Mouse (Mus musculus) liver, embryonic 16.5 days (tissue): Measurements from ENCODE around the gene Kcnn3. TPM values are rescaled to one million over a fixed set of nuclear protein-coding genes. Genes with fewer than 3 reads are reported as not detected.
A peak's percentile ranks its signal among the peaks of the same experiment; 100 is the strongest.

Source experiments
- ATAC-seq: fragments of 200-750 bp; cut with Nextera tagmentation; 2 replicates; pipeline ENCODE4 v1.8.0; 2017; ENCODE audit warnings: low read depth, mild to moderate bottlenecking, moderate number of reproducible peaks, moderate library complexity
- H3K27ac ChIP-seq: fragments of 300-500 bp; sonication (generic); 2 replicates; pipeline ENCODE4 v1.5.1; 2014; ENCODE audit warnings: mild to moderate bottlenecking, low read length
- H3K27me3 ChIP-seq: fragments of 300-500 bp; sonication (generic); 2 replicates; pipeline ENCODE4 v1.6.1; 2014; ENCODE audit warnings: low read depth, low read length, mixed read lengths; ENCODE audit not compliant: control insufficient read depth, insufficient read depth
- H3K36me3 ChIP-seq: fragments of 300-500 bp; sonication (generic); 2 replicates; pipeline ENCODE4 v1.6.1; 2014; ENCODE audit warnings: mild to moderate bottlenecking; ENCODE audit not compliant: control insufficient read depth, insufficient read depth
- H3K4me1 ChIP-seq: fragments of 300-500 bp; sonication (generic); 2 replicates; pipeline ENCODE4 v1.6.1; 2014; ENCODE audit warnings: low read depth, low read length, mixed read lengths; ENCODE audit not compliant: control insufficient read depth
- H3K4me2 ChIP-seq: fragments of 300-500 bp; sonication (generic); 2 replicates; pipeline ENCODE4 v1.6.1; 2014; ENCODE audit warnings: low read depth, low read length, mixed read lengths
- H3K4me3 ChIP-seq: fragments of 300-500 bp; sonication (generic); 2 replicates; pipeline ENCODE4 v1.5.1; 2014; ENCODE audit warnings: low read depth, mild to moderate bottlenecking, low read length
- H3K9ac ChIP-seq: fragments of 300-500 bp; sonication (generic); 2 replicates; pipeline ENCODE4 v1.6.1; 2014; ENCODE audit warnings: low read depth, low read length
- H3K9me3 ChIP-seq: fragments of 300-500 bp; sonication (generic); replicated peaks from 2 replicates; pipeline ENCODE4 v1.6.1; 2016; ENCODE audit warnings: low read length; ENCODE audit not compliant: control insufficient read depth
- WGBS: fragments of 180-500 bp; shearing (Covaris S2); extraction: QIAGEN DNeasy Blood & Tissue Kit; methylation state at CpG from one replicate; pipeline ENCODE4 v1.1.7; 2014; ENCODE audit not compliant: insufficient replicate concordance; 5-methylcytosine and 5-hydroxymethylcytosine counted together
- polyA plus RNA-seq: library from polyadenylated mRNA; unstranded; fragments of >200 nt; fragmentation: Nextera tagmentation; extraction: Ambion mirVana; gene quantifications from 2 replicates; pipeline ENCODE4 v1.2.1, GENCODE M21; 2015

The Kcnn3 gene
- polyA plus RNA-seq, 1 experiment from 2014 or later: 0.05 TPM

GRCm38 (mm10) chr3:89584254-89584653, 64.3 kb downstream of the Kcnn3 start:
- H3K4me1 ChIP-seq: no peaks in the 10 kb centered on the region
- no peaks in the 10 kb centered on the region for H3K9me3 ChIP-seq
- no peak overlapping the region for H3K9ac ChIP-seq
- no peak overlapping the region for H3K4me3 ChIP-seq
- 49% methylated on average over 4 of the region's 4 CpGs for WGBS
- H3K4me2 ChIP-seq: no peak overlapping the region
- H3K27ac ChIP-seq: no peak overlapping the region
- H3K36me3 ChIP-seq: no peaks in the 10 kb centered on the region
- H3K27me3 ChIP-seq: no peaks in the 10 kb centered on the region
- no peak for ATAC-seq

- Histone ChIP-seq H3K27me3 (no peaks in the 10 kb centered on the region), H3K9me3 (no peaks in the 10 kb centered on the region), H3K4me1 (no peaks in the 10 kb centered on the region), H3K9ac (no peak overlapping the region), H3K4me3 (no peak overlapping the region), H3K36me3 (no peaks in the 10 kb centered on the region), H3K27ac (no peak overlapping the region), H3K4me2 (no peak overlapping the region)
- ATAC-seq: no peak
- WGBS: 67% methylated on average over 11 of the region's 11 CpGs
Observed at GRCm38 (mm10) chr3:89588436-89588835, 68.5 kb downstream of the Kcnn3 start.

GRCm38 (mm10) chr3:89589321-89589720, 69.4 kb downstream of the Kcnn3 start:
- Histone ChIP-seq H3K27ac (no peak overlapping the region), H3K36me3 (no peaks in the 10 kb centered on the region)
- 24% methylated on average over 3 of the region's 3 CpGs for WGBS

GRCm38 (mm10) chr3:89590386-89590785, 70.4 kb downstream of the Kcnn3 start:
- Histone ChIP-seq H3K9ac (no peak overlapping the region), H3K4me2 (no peak overlapping the region), H3K4me3 (no peak overlapping the region), H3K27ac (no peak overlapping the region), H3K27me3 (no peaks in the 10 kb centered on the region), H3K36me3 (no peaks in the 10 kb centered on the region), H3K4me1 (no peaks in the 10 kb centered on the region), H3K9me3 (no peaks in the 10 kb centered on the region)
- 77% methylated on average over 4 of the region's 4 CpGs for WGBS
- no peak for ATAC-seq

More at GRCm38 (mm10) chr3:89589321-89589720, 69.4 kb downstream of the Kcnn3 start:
- Histone ChIP-seq H3K9me3 (no peaks in the 10 kb centered on the region), H3K9ac (no peak overlapping the region), H3K27me3 (no peaks in the 10 kb centered on the region), H3K4me2 (no peak overlapping the region), H3K4me1 (no peaks in the 10 kb centered on the region), H3K4me3 (no peak overlapping the region)
- ATAC-seq: 0 out of 2 replicates have a peak, but pooled peaks have one; percentile 13

GRCm38 (mm10) chr3:89591461-89591860, 71.5 kb downstream of the Kcnn3 start:
- ATAC-seq: no peak
- Histone ChIP-seq H3K4me3 (no peak overlapping the region), H3K9me3 (no peaks in the 10 kb centered on the region), H3K4me2 (no peak overlapping the region), H3K27ac (no peak overlapping the region), H3K4me1 (no peaks in the 10 kb centered on the region), H3K9ac (no peak overlapping the region), H3K27me3 (no peaks in the 10 kb centered on the region), H3K36me3 (no peaks in the 10 kb centered on the region)
- 57% methylated on average over 3 of the region's 3 CpGs for WGBS

- no peaks in the 10 kb centered on the region for H3K27me3 ChIP-seq
- no peak overlapping the region for H3K27ac ChIP-seq
- H3K36me3 ChIP-seq: no peaks in the 10 kb centered on the region
- H3K4me2 ChIP-seq: no peak overlapping the region
- H3K9ac ChIP-seq: no peak overlapping the region
- 31% methylated on average over 11 of the region's 11 CpGs for whole genome bisulfite sequencing
- no peak for ATAC-seq
- H3K4me1 ChIP-seq: no peaks in the 10 kb centered on the region
- H3K9me3 ChIP-seq: no peaks in the 10 kb centered on the region
- no peak overlapping the region for H3K4me3 ChIP-seq
Observed at GRCm38 (mm10) chr3:89592809-89593208, 72.8 kb downstream of the Kcnn3 start.

GRCm38 (mm10) chr3:89593524-89593923, 73.6 kb downstream of the Kcnn3 start:
- Histone ChIP-seq H3K9ac (no peak overlapping the region), H3K9me3 (no peaks in the 10 kb centered on the region), H3K4me2 (no peak overlapping the region), H3K4me1 (no peaks in the 10 kb centered on the region), H3K27ac (no peak overlapping the region), H3K36me3 (no peaks in the 10 kb centered on the region), H3K4me3 (no peak overlapping the region), H3K27me3 (no peaks in the 10 kb centered on the region)
- WGBS: 60% methylated on average over 10 of the region's 10 CpGs
- no peak for ATAC-seq

- no peak overlapping the region for H3K4me2 ChIP-seq
- no peak for ATAC-seq
- H3K27me3 ChIP-seq: no peaks in the 10 kb centered on the region
- 72% methylated on average over 7 of the region's 7 CpGs for WGBS
- no peak overlapping the region for H3K4me3 ChIP-seq
- no peaks in the 10 kb centered on the region for H3K36me3 ChIP-seq
- H3K27ac ChIP-seq: no peak overlapping the region
- H3K9ac ChIP-seq: no peak overlapping the region
- H3K4me1 ChIP-seq: no peaks in the 10 kb centered on the region
- no peaks in the 10 kb centered on the region for H3K9me3 ChIP-seq
Observed at GRCm38 (mm10) chr3:89598361-89598760, 78.4 kb downstream of the Kcnn3 start.

GRCm38 (mm10) chr3:89598967-89599366, 79.0 kb downstream of the Kcnn3 start:
- 78% methylated on average over 7 of the region's 7 CpGs for WGBS
- Histone ChIP-seq H3K27ac (no peak overlapping the region), H3K9ac (no peak overlapping the region), H3K4me2 (no peak overlapping the region), H3K4me3 (no peak overlapping the region), H3K27me3 (no peaks in the 10 kb centered on the region), H3K4me1 (no peaks in the 10 kb centered on the region), H3K9me3 (no peaks in the 10 kb centered on the region), H3K36me3 (no peaks in the 10 kb centered on the region)
- ATAC-seq: no peak
